Mouse (Mus musculus): Measurements from ENCODE around the gene Zfp648. TPM values are rescaled to one million over a fixed set of nuclear protein-coding genes. Genes with fewer than 3 reads are reported as not detected.

Gene Zfp648
- polyA plus RNA-seq (2015; fragmentation: Nextera tagmentation; extraction: Ambion mirVana) = 1.2 and 1.3 TPM in 2 replicates

GRCm38 (mm10) chr1:154200955-154201722 is at the start of gene Zfp648:
Gene Zfp648 (plus strand): TSS chr1:154201187.
- Histone ChIP-seq H3K4me3 (ENCODE audit: low read depth, low read length) (no peak within 1 kb of the TSS), H3K9me3 (replicated peaks; ENCODE audit: control insufficient read depth, low read length, poor library complexity, severe bottlenecking) (no peaks in the 10 kb centered on the region), H3K4me2 (ENCODE audit: low read length) (no peak within 1 kb of the TSS), H3K27me3 (ENCODE audit: control insufficient read depth, insufficient read depth, low read depth, low read length) (peaks cover 20% of the 10 kb centered on the region), H3K36me3 (ENCODE audit: control insufficient read depth, insufficient read depth, low read length) (no peaks in the 10 kb centered on the region), H3K9ac (ENCODE audit: low read depth, low read length) (no peak within 1 kb of the TSS), H3K27ac (ENCODE audit: low read length) (no peak within 1 kb of the TSS), H3K4me1 (ENCODE audit: control insufficient read depth, insufficient read depth, low read length) (no peaks in the 10 kb centered on the region)
- ATAC-seq = no peak
- WGBS = 38% methylated on average over 14 of the region's 14 CpGs

GRCm38 (mm10) chr1:154152539-154152938 is 48.4 kb upstream of the Zfp648 start:
- H3K27ac ChIP-seq (ENCODE audit: low read length) = no peak overlapping the region
- H3K9ac ChIP-seq (ENCODE audit: low read depth, low read length) = no peak overlapping the region
- H3K4me3 ChIP-seq (ENCODE audit: low read depth, low read length) = no peak overlapping the region
- no peak for ATAC-seq
- no peaks in the 10 kb centered on the region for H3K9me3 ChIP-seq (replicated peaks; ENCODE audit: control insufficient read depth, low read length, poor library complexity, severe bottlenecking)
- H3K36me3 ChIP-seq (ENCODE audit: control insufficient read depth, insufficient read depth, low read length) = no peaks in the 10 kb centered on the region
- no peaks in the 10 kb centered on the region for H3K27me3 ChIP-seq (ENCODE audit: control insufficient read depth, insufficient read depth, low read depth, low read length)
- peaks cover 6% of the 10 kb centered on the region; the same call in 1 of the 2 replicates for H3K4me1 ChIP-seq (ENCODE audit: control insufficient read depth, insufficient read depth, low read length)
- no peak overlapping the region for H3K4me2 ChIP-seq (ENCODE audit: low read length)
- 81% methylated on average over 1 of the region's 1 CpGs for WGBS

- Histone ChIP-seq H3K27ac (ENCODE audit: low read length) (no peak overlapping the region), H3K4me3 (ENCODE audit: low read depth, low read length) (no peak overlapping the region), H3K27me3 (ENCODE audit: control insufficient read depth, insufficient read depth, low read depth, low read length) (no peaks in the 10 kb centered on the region), H3K9ac (ENCODE audit: low read depth, low read length) (no peak overlapping the region), H3K9me3 (replicated peaks; ENCODE audit: control insufficient read depth, low read length, poor library complexity, severe bottlenecking) (no peaks in the 10 kb centered on the region), H3K4me1 (ENCODE audit: control insufficient read depth, insufficient read depth, low read length) (peaks cover 6% of the 10 kb centered on the region; the same call in 1 of the 2 replicates), H3K36me3 (ENCODE audit: control insufficient read depth, insufficient read depth, low read length) (no peaks in the 10 kb centered on the region), H3K4me2 (ENCODE audit: low read length) (no peak overlapping the region)
- WGBS = 87% methylated on average over 7 of the region's 7 CpGs
- ATAC-seq = no peak
Measured at GRCm38 (mm10) chr1:154153800-154154199, 47.2 kb upstream of the Zfp648 start.

- Histone ChIP-seq H3K9me3 (replicated peaks; ENCODE audit: control insufficient read depth, low read length, poor library complexity, severe bottlenecking) (no peaks in the 10 kb centered on the region), H3K27ac (ENCODE audit: low read length) (peak overlapping the region; percentile 74), H3K27me3 (ENCODE audit: control insufficient read depth, insufficient read depth, low read depth, low read length) (no peaks in the 10 kb centered on the region), H3K9ac (ENCODE audit: low read depth, low read length) (no peak overlapping the region), H3K4me2 (ENCODE audit: low read length) (no peak overlapping the region), H3K4me3 (ENCODE audit: low read depth, low read length) (no peak overlapping the region), H3K36me3 (ENCODE audit: control insufficient read depth, insufficient read depth, low read length) (no peaks in the 10 kb centered on the region), H3K4me1 (ENCODE audit: control insufficient read depth, insufficient read depth, low read length) (no peaks in the 10 kb centered on the region; the same call in 1 of the 2 replicates)
- ATAC-seq = peak; percentile 96
- WGBS = 33% methylated on average over 14 of the region's 14 CpGs
Measured at GRCm38 (mm10) chr1:154156177-154157062, 44.6 kb upstream of the Zfp648 start.

GRCm38 (mm10) chr1:154157131-154157530 is 43.9 kb upstream of the Zfp648 start:
- peak; percentile 71 for ATAC-seq
- Histone ChIP-seq H3K27ac (ENCODE audit: low read length) (peak overlapping the region; percentile 74), H3K9me3 (replicated peaks; ENCODE audit: control insufficient read depth, low read length, poor library complexity, severe bottlenecking) (no peaks in the 10 kb centered on the region), H3K4me2 (ENCODE audit: low read length) (no peak overlapping the region), H3K9ac (ENCODE audit: low read depth, low read length) (no peak overlapping the region), H3K36me3 (ENCODE audit: control insufficient read depth, insufficient read depth, low read length) (no peaks in the 10 kb centered on the region), H3K4me1 (ENCODE audit: control insufficient read depth, insufficient read depth, low read length) (no peaks in the 10 kb centered on the region; the same call in 1 of the 2 replicates), H3K4me3 (ENCODE audit: low read depth, low read length) (no peak overlapping the region), H3K27me3 (ENCODE audit: control insufficient read depth, insufficient read depth, low read depth, low read length) (no peaks in the 10 kb centered on the region)
- 46% methylated on average over 4 of the region's 4 CpGs for WGBS

GRCm38 (mm10) chr1:154167696-154168095 is 33.3 kb upstream of the Zfp648 start:
- 57% methylated on average over 6 of the region's 6 CpGs for WGBS
- 0 out of 2 replicates have a peak, but pooled peaks have one; percentile 48 for ATAC-seq
- Histone ChIP-seq H3K36me3 (ENCODE audit: control insufficient read depth, insufficient read depth, low read length) (no peaks in the 10 kb centered on the region), H3K27ac (ENCODE audit: low read length) (0 out of 2 replicates have a peak overlapping the region, but pooled peaks have one; percentile 6), H3K4me1 (ENCODE audit: control insufficient read depth, insufficient read depth, low read length) (no peaks in the 10 kb centered on the region), H3K4me2 (ENCODE audit: low read length) (peak overlapping the region; percentile 14; the same call in 1 of the 2 replicates), H3K9me3 (replicated peaks; ENCODE audit: control insufficient read depth, low read length, poor library complexity, severe bottlenecking) (no peaks in the 10 kb centered on the region), H3K4me3 (ENCODE audit: low read depth, low read length) (no peak overlapping the region), H3K9ac (ENCODE audit: low read depth, low read length) (no peak overlapping the region), H3K27me3 (ENCODE audit: control insufficient read depth, insufficient read depth, low read depth, low read length) (no peaks in the 10 kb centered on the region)

GRCm38 (mm10) chr1:154175334-154175733 is 25.7 kb upstream of the Zfp648 start:
- 65% methylated on average over 6 of the region's 6 CpGs for WGBS
- no peaks in the 10 kb centered on the region for H3K36me3 ChIP-seq (ENCODE audit: control insufficient read depth, insufficient read depth, low read length)
- no peak overlapping the region for H3K9ac ChIP-seq (ENCODE audit: low read depth, low read length)
- H3K9me3 ChIP-seq (replicated peaks; ENCODE audit: control insufficient read depth, low read length, poor library complexity, severe bottlenecking) = no peaks in the 10 kb centered on the region
- H3K27ac ChIP-seq (ENCODE audit: low read length) = no peak overlapping the region
- no peaks in the 10 kb centered on the region for H3K27me3 ChIP-seq (ENCODE audit: control insufficient read depth, insufficient read depth, low read depth, low read length)
- no peaks in the 10 kb centered on the region for H3K4me1 ChIP-seq (ENCODE audit: control insufficient read depth, insufficient read depth, low read length)
- H3K4me2 ChIP-seq (ENCODE audit: low read length) = no peak overlapping the region
- no peak overlapping the region for H3K4me3 ChIP-seq (ENCODE audit: low read depth, low read length)
- no peak for ATAC-seq

GRCm38 (mm10) chr1:154177781-154178180 is 23.2 kb upstream of the Zfp648 start:
- Histone ChIP-seq H3K36me3 (ENCODE audit: control insufficient read depth, insufficient read depth, low read length) (no peaks in the 10 kb centered on the region), H3K9me3 (replicated peaks; ENCODE audit: control insufficient read depth, low read length, poor library complexity, severe bottlenecking) (no peaks in the 10 kb centered on the region), H3K4me1 (ENCODE audit: control insufficient read depth, insufficient read depth, low read length) (no peaks in the 10 kb centered on the region), H3K27ac (ENCODE audit: low read length) (no peak overlapping the region), H3K27me3 (ENCODE audit: control insufficient read depth, insufficient read depth, low read depth, low read length) (no peaks in the 10 kb centered on the region), H3K9ac (ENCODE audit: low read depth, low read length) (no peak overlapping the region), H3K4me3 (ENCODE audit: low read depth, low read length) (no peak overlapping the region), H3K4me2 (ENCODE audit: low read length) (no peak overlapping the region)
- 94% methylated on average over 4 of the region's 4 CpGs for WGBS
- ATAC-seq = no peak

Measured in midbrain, embryonic 16.5 days (tissue).